Mouse (Mus musculus) hindbrain, embryonic 12.5 days (tissue): Measurements from ENCODE around the gene Creb3l1. TPM values are rescaled to one million over a fixed set of nuclear protein-coding genes. Genes with fewer than 3 reads are reported as not detected.
A peak's percentile ranks its signal among the peaks of the same experiment; 100 is the strongest.

Experiments used
- ATAC-seq: fragments of 200-750 bp; cut with Nextera tagmentation; 2 replicates; pipeline ENCODE4 v1.8.0; 2017; ENCODE audit warnings: moderate TSS enrichment; ENCODE audit not compliant: low FRiP score
- H3K27ac ChIP-seq: fragments of 300-500 bp; sonication (generic); 2 replicates; pipeline ENCODE4 v1.5.1; 2016; ENCODE audit warnings: mild to moderate bottlenecking
- H3K27me3 ChIP-seq: fragments of 300-500 bp; sonication (generic); 2 replicates; pipeline ENCODE4 v1.6.1; 2016; ENCODE audit warnings: mild to moderate bottlenecking
- H3K36me3 ChIP-seq: fragments of 300-500 bp; sonication (generic); 2 replicates; pipeline ENCODE4 v1.6.1; 2016; ENCODE audit warnings: mild to moderate bottlenecking
- H3K4me1 ChIP-seq: fragments of 300-500 bp; sonication (generic); 2 replicates; pipeline ENCODE4 v1.6.1; 2016
- H3K4me2 ChIP-seq: fragments of 300-500 bp; sonication (generic); replicated peaks from 2 replicates; pipeline ENCODE4 v1.6.1; 2016; ENCODE audit warnings: mild to moderate bottlenecking
- H3K4me3 ChIP-seq: fragments of 300-500 bp; sonication (generic); 2 replicates; pipeline ENCODE4 v1.5.1; 2016; ENCODE audit warnings: mild to moderate bottlenecking
- H3K9ac ChIP-seq: fragments of 300-500 bp; sonication (generic); 2 replicates; pipeline ENCODE4 v1.6.1; 2016; ENCODE audit warnings: mild to moderate bottlenecking, moderate library complexity
- H3K9me3 ChIP-seq: fragments of 300-500 bp; sonication (generic); replicated peaks from 2 replicates; pipeline ENCODE4 v1.6.1; 2016; ENCODE audit warnings: mild to moderate bottlenecking
- WGBS: fragments of 180-500 bp; shearing (Covaris S2); methylation state at CpG from one replicate; pipeline ENCODE4 v1.1.7; 2016; 5-methylcytosine and 5-hydroxymethylcytosine counted together
- polyA plus RNA-seq: library from polyadenylated mRNA; unstranded; fragments of >200 nt; fragmentation: Nextera tagmentation; extraction: Ambion mirVana; gene quantifications from 2 replicates; pipeline ENCODE4 v1.2.1, GENCODE M21; 2016

Gene Creb3l1
- polyA plus RNA-seq, 1 experiment from 2014 or later, result 2.1 TPM

GRCm38 (mm10) chr2:92058469-92058868 is 34.2 kb upstream of the Creb3l1 start:
- under 1% methylated on average over 29 of the region's 29 CpGs for WGBS
- H3K4me3 ChIP-seq, result peak overlapping the region; percentile 69
- peak overlapping the region; percentile 74 for H3K9ac ChIP-seq
- H3K36me3 ChIP-seq, result no peaks in the 10 kb centered on the region
- H3K27ac ChIP-seq, result no peak overlapping the region
- H3K4me2 ChIP-seq, result peak overlapping the region; percentile 99
- no peaks in the 10 kb centered on the region for H3K9me3 ChIP-seq
- H3K27me3 ChIP-seq, result peaks cover 64% of the 10 kb centered on the region
- H3K4me1 ChIP-seq, result peaks cover 20% of the 10 kb centered on the region
- peak; percentile 43 for ATAC-seq

- 76% methylated on average over 13 of the region's 13 CpGs for WGBS
- peaks cover 65% of the 10 kb centered on the region for H3K27me3 ChIP-seq
Measured at GRCm38 (mm10) chr2:92056760-92057159, 32.5 kb upstream of the Creb3l1 start.

GRCm38 (mm10) chr2:92055831-92056236 is 31.5 kb upstream of the Creb3l1 start:
- no peak for ATAC-seq
- H3K27ac ChIP-seq, result peak overlapping the region; percentile 75

More at GRCm38 (mm10) chr2:92056760-92057159, 32.5 kb upstream of the Creb3l1 start:
- Histone ChIP-seq H3K36me3 (no peaks in the 10 kb centered on the region), H3K9ac (no peak overlapping the region), H3K4me3 (no peak overlapping the region), H3K27ac (no peak overlapping the region), H3K4me2 (no peak overlapping the region), H3K4me1 (peaks cover 20% of the 10 kb centered on the region), H3K9me3 (no peaks in the 10 kb centered on the region)
- no peak for ATAC-seq

GRCm38 (mm10) chr2:92055101-92055813 is 31.0 kb upstream of the Creb3l1 start:
- Histone ChIP-seq H3K4me1 (peaks cover 20% of the 10 kb centered on the region), H3K27ac (peak overlapping the region; percentile 75), H3K9ac (no peak overlapping the region), H3K4me2 (peak overlapping the region; percentile 67), H3K27me3 (peaks cover 55% of the 10 kb centered on the region), H3K36me3 (no peaks in the 10 kb centered on the region), H3K4me3 (peak overlapping the region; percentile 32), H3K9me3 (no peaks in the 10 kb centered on the region)
- ATAC-seq, result peak; percentile 50
- WGBS, result 4% methylated on average over 38 of the region's 38 CpGs

More at GRCm38 (mm10) chr2:92055831-92056236, 31.5 kb upstream of the Creb3l1 start:
- Histone ChIP-seq H3K4me1 (peaks cover 20% of the 10 kb centered on the region), H3K9me3 (no peaks in the 10 kb centered on the region), H3K9ac (no peak overlapping the region), H3K36me3 (no peaks in the 10 kb centered on the region), H3K4me3 (peak overlapping the region; percentile 32), H3K4me2 (peak overlapping the region; percentile 67), H3K27me3 (peaks cover 59% of the 10 kb centered on the region)
- 3% methylated on average over 14 of the region's 14 CpGs for WGBS

GRCm38 (mm10) chr2:92052754-92053153 is 28.5 kb upstream of the Creb3l1 start:
- no peak for ATAC-seq
- Histone ChIP-seq H3K4me1 (peaks cover 12% of the 10 kb centered on the region; the same call in 1 of the 2 replicates), H3K9ac (no peak overlapping the region), H3K27ac (no peak overlapping the region), H3K27me3 (peaks cover 51% of the 10 kb centered on the region), H3K9me3 (no peaks in the 10 kb centered on the region), H3K4me3 (no peak overlapping the region), H3K4me2 (no peak overlapping the region), H3K36me3 (no peaks in the 10 kb centered on the region)
- 52% methylated on average over 2 of the region's 2 CpGs for WGBS

- peaks cover 45% of the 10 kb centered on the region for H3K27me3 ChIP-seq
- no peak overlapping the region for H3K4me3 ChIP-seq
- no peak overlapping the region for H3K27ac ChIP-seq
- ATAC-seq, result no peak
- WGBS, result 80% methylated on average over 8 of the region's 8 CpGs
- no peak overlapping the region for H3K4me2 ChIP-seq
- H3K36me3 ChIP-seq, result no peaks in the 10 kb centered on the region
- peaks cover 12% of the 10 kb centered on the region; the same call in 1 of the 2 replicates for H3K4me1 ChIP-seq
- H3K9me3 ChIP-seq, result no peaks in the 10 kb centered on the region
- H3K9ac ChIP-seq, result no peak overlapping the region
Measured at GRCm38 (mm10) chr2:92052188-92052587, 27.9 kb upstream of the Creb3l1 start.

GRCm38 (mm10) chr2:92048034-92048690 is 23.9 kb upstream of the Creb3l1 start:
- Histone ChIP-seq H3K9ac (no peak overlapping the region), H3K27ac (no peak overlapping the region), H3K4me1 (no peaks in the 10 kb centered on the region), H3K27me3 (peaks cover 12% of the 10 kb centered on the region), H3K36me3 (no peaks in the 10 kb centered on the region), H3K4me3 (no peak overlapping the region), H3K4me2 (no peak overlapping the region), H3K9me3 (no peaks in the 10 kb centered on the region)
- ATAC-seq, result no peak
- 66% methylated on average over 9 of the region's 9 CpGs for WGBS

GRCm38 (mm10) chr2:92047601-92048000 is 23.3 kb upstream of the Creb3l1 start:
- ATAC-seq, result no peak
- 35% methylated on average over 4 of the region's 4 CpGs for WGBS
- no peaks in the 10 kb centered on the region for H3K9me3 ChIP-seq
- H3K4me2 ChIP-seq, result no peak overlapping the region
- H3K4me3 ChIP-seq, result no peak overlapping the region
- H3K9ac ChIP-seq, result no peak overlapping the region
- no peaks in the 10 kb centered on the region for H3K36me3 ChIP-seq
- H3K4me1 ChIP-seq, result no peaks in the 10 kb centered on the region
- peaks cover 9% of the 10 kb centered on the region for H3K27me3 ChIP-seq
- no peak overlapping the region for H3K27ac ChIP-seq

- H3K4me2 ChIP-seq, result no peak overlapping the region
- no peak overlapping the region for H3K27ac ChIP-seq
- no peaks in the 10 kb centered on the region for H3K36me3 ChIP-seq
- 85% methylated on average over 12 of the region's 12 CpGs for WGBS
- no peaks in the 10 kb centered on the region for H3K27me3 ChIP-seq
- H3K9ac ChIP-seq, result no peak overlapping the region
- no peaks in the 10 kb centered on the region for H3K4me1 ChIP-seq
- H3K9me3 ChIP-seq, result no peaks in the 10 kb centered on the region
- H3K4me3 ChIP-seq, result no peak overlapping the region
- ATAC-seq, result no peak
Measured at GRCm38 (mm10) chr2:92043285-92043684, 19.0 kb upstream of the Creb3l1 start.

- 78% methylated on average over 15 of the region's 15 CpGs for WGBS
- no peaks in the 10 kb centered on the region for H3K36me3 ChIP-seq
Measured at GRCm38 (mm10) chr2:92041538-92041937, 17.2 kb upstream of the Creb3l1 start.

GRCm38 (mm10) chr2:92034273-92034672 is 10.0 kb upstream of the Creb3l1 start:
- Histone ChIP-seq H3K4me1 (peaks cover 3% of the 10 kb centered on the region; the same call in 1 of the 2 replicates), H3K4me2 (no peak overlapping the region), H3K9ac (no peak overlapping the region), H3K27me3 (no peaks in the 10 kb centered on the region), H3K36me3 (no peaks in the 10 kb centered on the region), H3K9me3 (no peaks in the 10 kb centered on the region), H3K27ac (no peak overlapping the region), H3K4me3 (no peak overlapping the region)
- ATAC-seq, result no peak
- WGBS, result 87% methylated on average over 9 of the region's 9 CpGs

More at GRCm38 (mm10) chr2:92041538-92041937, 17.2 kb upstream of the Creb3l1 start:
- H3K4me1 ChIP-seq, result no peaks in the 10 kb centered on the region
- no peak for ATAC-seq
- no peaks in the 10 kb centered on the region for H3K27me3 ChIP-seq
- H3K9ac ChIP-seq, result no peak overlapping the region
- no peaks in the 10 kb centered on the region for H3K9me3 ChIP-seq
- no peak overlapping the region for H3K4me3 ChIP-seq
- H3K4me2 ChIP-seq, result no peak overlapping the region
- H3K27ac ChIP-seq, result no peak overlapping the region

GRCm38 (mm10) chr2:92030554-92030953 is 6.3 kb upstream of the Creb3l1 start:
- H3K4me3 ChIP-seq, result no peak overlapping the region
- WGBS, result 72% methylated on average over 8 of the region's 8 CpGs
- no peak overlapping the region for H3K27ac ChIP-seq
- H3K27me3 ChIP-seq, result peaks cover 6% of the 10 kb centered on the region; the same call in 1 of the 2 replicates
- no peaks in the 10 kb centered on the region for H3K9me3 ChIP-seq
- H3K9ac ChIP-seq, result no peak overlapping the region
- peaks cover 3% of the 10 kb centered on the region; the same call in 1 of the 2 replicates for H3K4me1 ChIP-seq
- no peaks in the 10 kb centered on the region for H3K36me3 ChIP-seq
- ATAC-seq, result peak; percentile 48; the same call in 1 of the 2 replicates
- H3K4me2 ChIP-seq, result no peak overlapping the region
